Mouse (Mus musculus) forebrain, embryonic 12.5 days (tissue): ENCODE results near the gene Npepl1. TPM values are rescaled to one million over a fixed set of nuclear protein-coding genes. Genes with fewer than 3 reads are reported as not detected.

Experiments
- ATAC-seq: fragments of 200-750 bp; cut with Nextera tagmentation; 2 replicates; pipeline ENCODE4 v1.8.0; 2017; ENCODE audit warnings: moderate TSS enrichment; ENCODE audit not compliant: low FRiP score
- H3K27ac ChIP-seq: fragments of 300-500 bp; sonication (generic); 2 replicates; pipeline ENCODE4 v1.5.1; 2016; ENCODE audit warnings: mild to moderate bottlenecking
- H3K27me3 ChIP-seq: fragments of 300-500 bp; sonication (generic); 2 replicates; pipeline ENCODE4 v1.6.1; 2016; ENCODE audit warnings: mild to moderate bottlenecking
- H3K36me3 ChIP-seq: fragments of 300-500 bp; sonication (generic); replicated peaks from 2 replicates; pipeline ENCODE4 v1.6.1; 2016; ENCODE audit warnings: mild to moderate bottlenecking
- H3K4me1 ChIP-seq: fragments of 300-500 bp; sonication (generic); 2 replicates; pipeline ENCODE4 v1.6.1; 2016
- H3K4me2 ChIP-seq: fragments of 300-500 bp; sonication (generic); 2 replicates; pipeline ENCODE4 v1.6.1; 2016; ENCODE audit warnings: mild to moderate bottlenecking, moderate library complexity
- H3K4me3 ChIP-seq: fragments of 300-500 bp; sonication (generic); replicated peaks from 2 replicates; pipeline ENCODE4 v1.5.1; 2016; ENCODE audit warnings: mild to moderate bottlenecking
- H3K9ac ChIP-seq: fragments of 300-500 bp; sonication (generic); 2 replicates; pipeline ENCODE4 v1.6.1; 2016; ENCODE audit warnings: mild to moderate bottlenecking
- H3K9me3 ChIP-seq: fragments of 300-500 bp; sonication (generic); 2 replicates; pipeline ENCODE4 v1.6.1; 2016
- WGBS: fragments of 180-500 bp; shearing (Covaris S2); methylation state at CpG from one replicate; pipeline ENCODE4 v1.1.7; 2016; 5-methylcytosine and 5-hydroxymethylcytosine counted together
- polyA plus RNA-seq: library from polyadenylated mRNA; unstranded; fragments of >200 nt; fragmentation: Nextera tagmentation; extraction: Ambion mirVana; gene quantifications from 2 replicates; pipeline ENCODE4 v1.2.1, GENCODE M21; 2016

The Npepl1 gene
- polyA plus RNA-seq, 1 experiment from 2014 or later: 26.7 TPM

DNA sequence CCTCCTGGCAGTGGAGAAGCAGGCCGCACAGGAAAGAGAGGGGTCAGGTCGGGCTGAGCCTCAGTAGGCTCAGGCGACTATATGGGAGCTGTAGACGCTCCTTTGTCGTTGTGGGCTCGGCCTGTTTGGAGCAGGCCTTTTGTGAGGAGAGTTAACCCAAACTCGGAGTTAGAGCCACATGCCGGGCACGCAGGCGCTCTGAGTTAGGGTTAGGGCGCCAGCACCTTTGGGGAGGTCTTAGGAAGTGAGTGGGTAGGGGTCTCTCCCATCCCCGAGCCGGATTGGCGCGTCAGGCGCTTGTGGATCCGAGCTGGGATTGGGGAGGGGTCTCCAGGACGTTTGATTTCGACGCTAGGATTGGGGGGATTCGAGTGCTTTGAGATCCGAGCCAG is 33.7 kb upstream of the Npepl1 start:
- no peak; the same call in 1 of the 2 replicates for ATAC-seq
- Histone ChIP-seq H3K27me3 (no peaks in the 10 kb centered on the region), H3K27ac (peak overlapping the region; percentile 90), H3K4me2 (peak overlapping the region; percentile 86), H3K9ac (peak overlapping the region; percentile 80), H3K36me3 (no peaks in the 10 kb centered on the region), H3K9me3 (no peaks in the 10 kb centered on the region), H3K4me1 (peaks cover 41% of the 10 kb centered on the region), H3K4me3 (peak overlapping the region; percentile 80)
- 0% methylated on average over 22 of the region's 22 CpGs for WGBS

GRCm38 (mm10) chr2:174077004-174077695 is 33.0 kb upstream of the Npepl1 start:
- WGBS: under 1% methylated on average over 19 of the region's 19 CpGs
- no peaks in the 10 kb centered on the region for H3K9me3 ChIP-seq
- peaks cover 41% of the 10 kb centered on the region for H3K4me1 ChIP-seq
- H3K36me3 ChIP-seq: no peaks in the 10 kb centered on the region
- peak overlapping the region; percentile 90 for H3K27ac ChIP-seq
- H3K4me3 ChIP-seq: peak overlapping the region; percentile 80
- H3K9ac ChIP-seq: peak overlapping the region; percentile 80
- no peak for ATAC-seq
- H3K27me3 ChIP-seq: no peaks in the 10 kb centered on the region
- peak overlapping the region; percentile 86 for H3K4me2 ChIP-seq

DNA sequence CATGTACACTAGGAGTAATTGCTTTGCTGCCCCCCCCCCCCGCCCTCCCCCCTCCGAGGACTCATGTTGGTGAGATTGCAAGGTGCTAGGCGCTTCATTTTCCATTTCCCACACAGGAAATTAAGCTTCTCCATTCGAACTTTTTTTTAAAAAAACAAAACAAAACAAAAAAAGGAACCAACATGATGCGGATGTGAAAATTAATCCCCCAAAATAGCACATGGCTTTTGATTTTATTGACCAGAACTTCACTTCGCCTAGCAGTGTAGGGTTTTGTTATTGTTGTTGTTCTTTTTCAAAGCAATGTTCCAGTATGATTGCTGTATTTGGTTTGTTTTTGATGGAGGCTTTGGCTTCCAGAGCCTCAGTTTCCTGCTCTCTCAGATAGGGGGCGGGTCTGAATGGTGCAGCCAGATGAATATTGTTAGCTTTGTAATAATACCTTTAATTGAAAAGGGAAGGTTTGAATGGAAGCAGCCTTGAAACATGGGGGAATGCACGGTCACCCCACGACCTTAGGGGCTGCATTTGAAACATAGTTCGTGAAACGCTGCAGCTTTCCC is 32.3 kb upstream of the Npepl1 start:
- 6% methylated on average over 11 of the region's 11 CpGs for WGBS
- H3K4me2 ChIP-seq: peak overlapping the region; percentile 86
- H3K9me3 ChIP-seq: no peaks in the 10 kb centered on the region

GRCm38 (mm10) chr2:174081833-174082232 is 28.3 kb upstream of the Npepl1 start:
- no peak for ATAC-seq
- H3K27me3 ChIP-seq: no peaks in the 10 kb centered on the region
- H3K9ac ChIP-seq: no peak overlapping the region
- no peak overlapping the region for H3K4me3 ChIP-seq
- no peak overlapping the region for H3K27ac ChIP-seq
- 89% methylated on average over 5 of the region's 5 CpGs for WGBS
- 0 out of 2 replicates have a peak, but pooled peaks cover 4% of the 10 kb centered on the region for H3K36me3 ChIP-seq
- H3K4me1 ChIP-seq: peaks cover 21% of the 10 kb centered on the region
- no peaks in the 10 kb centered on the region for H3K9me3 ChIP-seq
- H3K4me2 ChIP-seq: no peak overlapping the region

More for the DNA sequence above, 32.3 kb upstream of the Npepl1 start:
- Histone ChIP-seq H3K36me3 (no peaks in the 10 kb centered on the region), H3K9ac (peak overlapping the region; percentile 80), H3K4me3 (peak overlapping the region; percentile 80), H3K27me3 (no peaks in the 10 kb centered on the region), H3K4me1 (peaks cover 41% of the 10 kb centered on the region), H3K27ac (peak overlapping the region; percentile 90)
- no peak for ATAC-seq

GRCm38 (mm10) chr2:174082380-174082918 is 27.7 kb upstream of the Npepl1 start:
- Histone ChIP-seq H3K36me3 (0 out of 2 replicates have a peak, but pooled peaks cover 4% of the 10 kb centered on the region), H3K4me2 (no peak overlapping the region), H3K4me3 (no peak overlapping the region), H3K9ac (no peak overlapping the region), H3K4me1 (peaks cover 15% of the 10 kb centered on the region), H3K9me3 (no peaks in the 10 kb centered on the region), H3K27me3 (no peaks in the 10 kb centered on the region), H3K27ac (no peak overlapping the region)
- ATAC-seq: no peak
- 87% methylated on average over 3 of the region's 3 CpGs for WGBS

GRCm38 (mm10) chr2:174095086-174095485 is 15.1 kb upstream of the Npepl1 start:
- Histone ChIP-seq H3K9me3 (no peaks in the 10 kb centered on the region), H3K4me1 (no peaks in the 10 kb centered on the region), H3K4me2 (no peak overlapping the region), H3K9ac (no peak overlapping the region), H3K4me3 (no peak overlapping the region), H3K27ac (no peak overlapping the region), H3K36me3 (peaks cover 26% of the 10 kb centered on the region), H3K27me3 (no peaks in the 10 kb centered on the region)
- ATAC-seq: no peak
- WGBS: 92% methylated on average over 3 of the region's 3 CpGs

- WGBS: 69% methylated on average over 7 of the region's 7 CpGs
- Histone ChIP-seq H3K36me3 (no peaks in the 10 kb centered on the region), H3K4me1 (no peaks in the 10 kb centered on the region), H3K9me3 (no peaks in the 10 kb centered on the region), H3K27me3 (no peaks in the 10 kb centered on the region), H3K4me2 (no peak overlapping the region), H3K9ac (no peak overlapping the region), H3K4me3 (no peak overlapping the region), H3K27ac (no peak overlapping the region)
- no peak for ATAC-seq
These were observed 7.8 kb upstream of the Npepl1 start for GRCm38 (mm10) chr2:174102399-174102798.

DNA sequence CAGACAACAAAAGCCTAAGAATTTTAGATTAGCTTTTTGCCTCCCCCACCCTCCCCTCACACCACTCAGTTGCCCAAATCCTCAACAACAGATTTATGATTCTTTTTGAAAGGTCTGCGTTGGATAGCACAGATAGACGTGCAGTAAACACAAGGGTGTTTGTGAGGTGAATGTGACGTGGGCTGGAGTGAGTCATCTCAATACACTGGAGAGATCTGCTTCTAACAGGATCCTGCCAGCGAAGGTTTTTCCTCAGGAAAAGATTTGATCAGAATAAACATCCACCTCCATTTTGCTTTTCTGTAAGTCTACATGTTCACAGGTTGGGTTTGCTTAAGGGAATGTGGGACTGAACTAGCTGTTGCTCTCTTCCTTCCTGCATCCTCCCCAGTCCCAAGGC is 6.6 kb upstream of the Npepl1 start:
- WGBS: 87% methylated on average over 4 of the region's 4 CpGs
- no peaks in the 10 kb centered on the region for H3K27me3 ChIP-seq
- H3K4me2 ChIP-seq: no peak overlapping the region
- H3K4me1 ChIP-seq: no peaks in the 10 kb centered on the region
- H3K9ac ChIP-seq: no peak overlapping the region
- no peaks in the 10 kb centered on the region for H3K9me3 ChIP-seq
- no peaks in the 10 kb centered on the region for H3K36me3 ChIP-seq
- no peak overlapping the region for H3K27ac ChIP-seq
- H3K4me3 ChIP-seq: no peak overlapping the region
- no peak for ATAC-seq

GRCm38 (mm10) chr2:174107375-174107774 is 2.8 kb upstream of the Npepl1 start:
- Histone ChIP-seq H3K9ac (no peak overlapping the region), H3K9me3 (no peaks in the 10 kb centered on the region), H3K27me3 (no peaks in the 10 kb centered on the region), H3K27ac (no peak overlapping the region), H3K4me1 (peaks cover 17% of the 10 kb centered on the region), H3K4me3 (no peak overlapping the region), H3K36me3 (no peaks in the 10 kb centered on the region), H3K4me2 (no peak overlapping the region)
- ATAC-seq: no peak
- 94% methylated on average over 3 of the region's 3 CpGs for WGBS

DNA sequence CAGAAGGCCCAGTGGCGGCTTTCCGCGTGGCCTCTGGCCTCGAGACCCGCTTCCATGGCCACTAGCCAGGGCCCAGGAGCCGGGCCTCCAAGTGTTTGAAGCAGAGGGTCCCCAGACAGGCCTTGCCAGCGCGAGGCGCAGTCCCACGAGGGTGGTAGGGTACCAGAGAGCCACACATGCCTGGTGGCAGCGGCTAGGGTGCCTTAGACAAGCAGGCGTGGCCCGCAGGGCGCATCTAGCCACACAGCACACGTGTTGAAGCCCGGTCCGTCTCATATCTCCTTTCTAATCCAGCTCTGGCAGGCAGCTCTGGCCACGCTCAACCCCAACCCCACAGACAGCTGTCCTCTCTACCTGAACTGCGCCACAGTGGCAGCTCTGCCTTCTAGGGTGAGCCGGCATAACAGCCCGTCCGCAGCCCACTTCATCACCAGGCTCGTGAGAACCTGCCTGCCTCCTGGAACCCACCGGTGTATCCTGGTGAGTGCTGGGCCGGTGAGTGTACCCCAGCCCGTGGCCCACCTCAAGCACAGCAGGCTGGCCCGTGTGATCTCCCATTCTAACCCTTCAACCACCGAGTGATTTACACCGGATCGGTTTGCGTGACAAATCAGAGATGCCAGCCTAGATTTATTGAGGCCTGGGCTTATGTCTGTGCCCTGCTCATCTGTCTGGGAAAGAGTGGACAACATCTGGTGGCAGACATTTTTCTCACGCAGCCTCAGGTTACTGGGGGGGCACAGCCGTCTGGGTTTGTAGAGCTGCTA is 817 bp downstream of the Npepl1 start:
- Histone ChIP-seq H3K27me3 (no peaks in the 10 kb centered on the region), H3K9me3 (no peaks in the 10 kb centered on the region), H3K4me2 (peak overlapping the region; percentile 91), H3K4me1 (peaks cover 17% of the 10 kb centered on the region), H3K27ac (peak overlapping the region; percentile 42; the same call in 1 of the 2 replicates), H3K4me3 (peak overlapping the region; percentile 54), H3K9ac (peak overlapping the region; percentile 87), H3K36me3 (peaks cover 2% of the 10 kb centered on the region; the same call in 1 of the 2 replicates)
- ATAC-seq: peak; percentile 7; the same call in 1 of the 2 replicates
- 54% methylated on average over 33 of the region's 33 CpGs for WGBS

DNA sequence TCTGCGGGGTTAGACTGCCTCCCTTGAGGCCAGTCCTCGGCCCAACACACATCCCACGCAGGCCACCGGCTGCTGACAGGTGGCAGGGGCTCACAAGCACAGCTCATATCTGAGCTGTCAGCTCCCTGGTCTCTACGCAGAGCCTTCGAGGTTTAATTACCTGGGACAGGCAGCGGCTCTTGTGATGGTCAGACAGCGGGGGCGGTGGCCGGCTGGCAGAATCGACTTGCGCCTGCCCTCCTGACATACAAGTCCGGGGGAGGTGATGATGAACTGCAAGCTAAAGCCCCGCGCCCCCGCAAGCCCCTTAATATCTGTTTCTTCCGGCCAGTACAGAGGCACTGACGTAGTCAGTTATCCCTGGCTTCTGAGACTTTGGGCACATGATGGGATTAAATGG is 2.8 kb downstream of the Npepl1 start:
- WGBS: 90% methylated on average over 18 of the region's 18 CpGs
- Histone ChIP-seq H3K9me3 (no peaks in the 10 kb centered on the region), H3K27ac (no peak overlapping the region), H3K4me1 (peaks cover 17% of the 10 kb centered on the region), H3K36me3 (peaks cover 3% of the 10 kb centered on the region; the same call in 1 of the 2 replicates), H3K4me2 (no peak overlapping the region), H3K9ac (no peak overlapping the region), H3K4me3 (no peak overlapping the region), H3K27me3 (no peaks in the 10 kb centered on the region)
- no peak for ATAC-seq

- 96% methylated on average over 12 of the region's 12 CpGs for WGBS
- Histone ChIP-seq H3K9me3 (no peaks in the 10 kb centered on the region), H3K9ac (no peak overlapping the region), H3K27me3 (no peaks in the 10 kb centered on the region), H3K27ac (no peak overlapping the region), H3K4me2 (no peak overlapping the region), H3K4me1 (peaks cover 17% of the 10 kb centered on the region), H3K4me3 (no peak overlapping the region), H3K36me3 (peaks cover 4% of the 10 kb centered on the region)
- no peak for ATAC-seq
These were observed 4.2 kb downstream of the Npepl1 start for GRCm38 (mm10) chr2:174114148-174114864.
